Mouse (Mus musculus): ENCODE data around the gene Dhx16.
"Not testable (repeated sequence)": the region's sequence is repeated elsewhere in the genome, so short reads cannot be mapped to it uniquely, and the experiment has no call there.

Gene Dhx16

DNA sequence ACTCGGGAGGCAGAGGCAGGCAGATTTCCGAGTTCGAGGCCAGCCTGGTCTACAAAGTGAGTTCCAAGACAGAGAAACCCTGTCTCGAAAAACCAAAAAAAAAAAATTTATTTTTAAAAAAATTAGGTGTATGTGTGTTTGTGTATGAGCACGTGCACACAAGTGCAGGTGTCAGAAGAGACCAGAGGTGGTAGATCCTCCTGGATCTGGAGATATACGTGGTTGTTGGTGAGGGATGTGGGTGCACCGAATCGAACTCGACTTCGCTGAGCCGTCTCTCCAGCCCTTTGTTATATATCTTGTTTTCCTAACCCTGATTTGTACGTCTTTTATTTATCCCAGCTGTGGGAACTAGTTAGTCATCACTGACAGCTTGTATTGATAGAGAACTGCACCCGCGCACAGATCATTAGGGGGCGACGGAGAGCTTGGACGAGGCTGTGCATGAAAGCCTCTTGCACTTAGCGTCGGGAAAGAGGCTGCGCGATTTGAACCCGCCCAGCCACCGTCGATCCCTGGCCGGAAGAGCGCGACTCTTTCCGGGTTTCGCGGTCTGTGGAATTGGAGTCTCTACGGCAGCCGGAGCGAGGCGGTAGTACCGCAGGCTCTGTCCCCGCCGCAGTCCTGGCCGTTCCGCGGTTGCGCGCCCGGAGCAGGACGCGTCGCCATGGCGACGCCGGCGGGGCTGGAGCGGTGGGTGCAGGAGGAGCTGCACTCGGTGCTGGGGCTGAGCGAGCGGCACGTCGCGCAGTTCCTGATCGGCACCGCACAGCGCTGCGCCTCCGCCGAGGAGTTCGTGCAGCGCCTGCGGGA is at the start of gene Dhx16:
Gene Dhx16 (plus strand): TSS at position 575 of the 813 bp plus-strand sequence.
- peak; percentile 98 for DNase-seq (ENCODE audit: low spot score)

DNA sequence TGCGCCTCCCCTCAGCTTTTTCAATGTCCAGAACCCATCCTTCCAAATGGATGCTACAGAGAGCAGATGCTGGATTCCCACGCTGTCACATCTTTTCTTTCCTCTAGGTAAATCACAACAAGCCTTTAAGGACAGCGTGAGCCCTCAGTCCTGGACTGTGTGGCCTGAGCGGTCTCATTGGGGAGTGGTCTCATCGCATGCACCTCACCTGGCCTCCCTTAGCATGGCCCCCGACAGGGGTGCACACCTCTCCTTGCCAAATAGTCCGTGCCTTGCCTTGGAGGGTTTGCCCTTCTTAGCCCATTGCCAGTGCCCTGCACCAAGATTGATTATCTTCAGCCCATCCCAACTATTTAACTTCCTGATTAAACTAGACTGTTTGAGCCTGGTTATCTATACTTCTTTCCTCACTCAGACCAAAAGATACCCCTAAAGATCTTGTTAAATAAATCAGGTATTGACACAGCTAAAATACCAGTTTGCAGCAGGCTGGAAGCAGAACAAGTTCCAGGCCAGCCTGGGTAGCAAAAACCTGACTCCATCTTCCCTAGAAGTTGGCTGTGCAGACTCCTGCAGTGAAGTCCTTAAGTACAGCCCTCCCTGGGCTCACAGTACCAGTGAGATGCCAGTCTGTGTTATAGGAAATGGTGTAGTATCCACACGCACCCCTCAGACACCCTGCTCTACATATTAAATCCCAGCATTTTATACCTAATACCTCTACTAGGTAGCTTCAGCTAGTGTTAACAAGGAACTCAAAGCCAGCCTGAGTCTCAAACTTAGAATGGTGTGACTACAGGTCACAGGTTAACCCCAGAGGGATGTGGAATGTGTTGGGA is 47.0 kb upstream of the Dhx16 start:
- DNase-seq (ENCODE audit: low spot score) = no peak

DNA sequence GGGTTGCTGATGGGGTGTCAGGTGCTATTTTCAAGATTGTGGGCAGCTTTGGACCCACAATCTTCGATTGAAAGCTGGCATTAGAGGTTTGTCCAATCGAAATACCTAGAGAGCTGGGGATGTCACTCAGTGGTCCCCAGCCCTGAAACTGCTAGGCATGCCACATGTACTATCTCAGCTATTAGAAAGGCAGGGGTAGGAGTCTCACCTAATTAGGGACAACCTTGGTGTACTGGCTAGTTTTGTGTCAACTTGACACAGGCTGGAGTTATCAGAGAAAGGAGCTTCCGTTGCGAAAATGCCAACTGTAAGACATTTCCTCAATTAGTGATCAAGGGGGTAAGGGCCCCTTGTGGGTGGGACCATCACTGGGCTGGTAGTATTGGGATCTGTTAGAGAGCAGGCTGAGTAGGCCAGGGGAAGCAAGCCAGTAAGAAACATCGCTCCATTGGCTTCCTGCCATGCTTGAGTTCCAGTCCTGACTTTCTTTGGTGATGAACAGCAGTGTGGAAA is 46.3 kb upstream of the Dhx16 start:
- peak; percentile 50 for DNase-seq (ENCODE audit: low spot score)

DNA sequence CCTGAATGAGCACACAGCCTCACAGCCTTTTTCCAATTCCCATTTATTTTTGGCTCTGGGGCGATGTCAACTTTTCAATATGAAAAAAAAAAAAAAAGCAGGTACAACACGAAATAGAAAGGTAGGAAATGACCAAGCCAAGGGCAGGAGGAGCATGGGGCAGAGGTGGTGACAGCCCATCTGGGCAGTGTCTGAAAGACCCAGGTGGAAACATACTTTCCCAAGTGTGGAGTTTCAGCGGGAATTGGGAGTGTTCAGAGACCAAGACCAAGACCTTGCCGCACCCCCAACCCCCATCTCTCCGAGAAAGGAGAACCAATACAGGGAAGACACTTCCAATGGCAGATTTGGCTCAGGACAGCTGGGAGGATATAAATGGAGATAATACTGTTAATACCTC is 45.7 kb upstream of the Dhx16 start:
- no peak for DNase-seq (ENCODE audit: low spot score)

DNA sequence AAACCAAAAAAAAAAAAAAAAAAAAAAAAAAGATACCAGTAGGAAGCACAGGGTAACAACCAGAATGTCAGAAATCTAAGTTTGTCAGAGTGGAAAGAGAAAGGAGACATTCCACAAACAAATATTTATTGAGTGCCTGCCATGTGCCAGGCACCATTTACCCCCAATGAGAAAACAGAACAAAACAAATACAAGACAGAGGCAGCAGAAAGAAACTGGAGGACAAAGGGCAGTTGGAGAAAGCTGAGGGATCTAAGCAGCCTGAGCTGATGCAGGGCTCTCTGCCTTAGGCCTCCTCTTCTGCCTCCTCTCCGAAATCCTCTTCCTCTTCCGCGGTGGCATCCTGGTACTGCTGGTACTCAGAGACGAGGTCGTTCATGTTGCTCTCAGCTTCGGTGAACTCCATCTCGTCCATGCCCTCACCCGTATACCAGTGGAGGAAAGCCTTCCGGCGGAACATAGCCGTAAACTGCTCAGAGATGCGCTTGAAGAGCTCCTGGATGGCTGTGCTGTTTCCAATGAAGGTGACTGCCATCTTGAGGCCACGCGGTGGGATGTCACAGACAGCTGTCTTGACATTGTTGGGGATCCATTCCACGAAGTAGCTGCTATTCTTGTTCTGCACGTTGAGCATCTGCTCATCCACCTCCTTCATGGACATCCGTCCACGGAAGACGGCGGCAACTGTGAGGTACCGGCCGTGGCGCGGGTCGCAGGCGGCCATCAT is 44.8 kb upstream of the Dhx16 start:
- DNase-seq (ENCODE audit: low spot score) = peak; percentile 56

DNA sequence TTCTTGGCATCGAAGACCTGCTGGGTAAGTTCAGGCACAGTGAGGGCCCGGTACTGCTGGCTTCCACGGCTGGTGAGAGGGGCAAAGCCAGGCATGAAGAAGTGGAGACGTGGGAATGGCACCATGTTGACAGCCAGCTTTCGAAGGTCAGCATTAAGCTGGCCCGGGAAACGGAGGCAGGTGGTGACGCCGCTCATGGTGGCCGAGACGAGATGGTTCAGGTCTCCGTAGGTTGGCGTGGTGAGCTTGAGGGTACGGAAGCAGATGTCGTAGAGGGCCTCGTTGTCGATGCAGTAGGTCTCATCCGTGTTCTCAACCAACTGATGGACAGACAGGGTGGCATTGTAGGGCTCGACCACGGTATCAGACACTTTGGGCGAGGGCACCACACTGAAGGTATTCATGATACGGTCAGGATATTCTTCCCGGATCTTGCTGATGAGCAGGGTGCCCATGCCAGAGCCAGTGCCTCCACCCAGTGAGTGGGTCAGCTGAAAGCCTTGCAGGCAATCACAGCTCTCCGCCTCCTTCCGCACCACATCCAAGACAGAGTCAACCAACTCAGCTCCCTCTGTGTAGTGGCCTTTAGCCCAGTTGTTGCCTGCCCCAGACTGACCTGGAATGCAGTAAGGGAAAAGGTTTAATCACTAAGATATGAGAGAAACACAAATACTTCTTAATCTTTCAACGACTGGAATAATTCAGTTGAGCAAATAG is 44.0 kb upstream of the Dhx16 start:
- DNase-seq (ENCODE audit: low spot score) = no peak

DNA sequence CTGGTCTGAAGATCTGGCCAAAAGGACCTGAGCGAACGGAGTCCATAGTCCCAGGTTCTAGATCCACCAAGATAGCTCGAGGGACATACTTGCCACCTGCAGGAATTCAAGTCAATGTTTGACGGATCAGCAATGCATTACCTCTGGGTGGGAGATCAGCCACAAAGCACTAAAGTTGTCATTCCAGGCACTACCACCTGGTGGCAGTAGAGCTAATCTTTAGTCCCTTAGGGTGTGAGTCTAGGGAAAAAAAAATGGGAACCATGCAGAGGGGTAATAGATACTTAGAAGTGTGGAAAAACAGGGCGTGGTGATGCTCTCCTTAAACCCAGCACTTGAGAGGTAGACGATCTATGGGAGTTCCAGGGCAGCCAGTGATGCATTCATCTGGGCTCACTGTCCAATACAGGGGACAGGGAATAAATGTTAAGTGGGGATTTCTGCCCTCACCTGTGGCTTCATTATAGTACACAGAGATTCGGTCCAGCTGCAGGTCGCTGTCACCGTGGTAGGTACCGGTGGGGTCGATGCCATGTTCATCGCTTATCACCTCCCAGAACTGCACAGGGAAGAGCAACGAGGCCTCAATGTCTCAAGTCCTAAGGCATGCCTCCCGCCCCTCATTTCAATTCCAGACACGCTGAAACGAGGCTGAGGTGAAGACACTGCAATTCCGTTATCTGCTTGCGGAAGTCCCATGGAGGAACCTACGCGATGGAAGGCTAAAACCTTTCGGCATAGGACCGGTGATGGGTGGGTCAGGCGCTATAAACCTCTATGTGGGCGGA is 43.2 kb upstream of the Dhx16 start:
- DNase-seq (ENCODE audit: low spot score) = peak; percentile 98

DNA sequence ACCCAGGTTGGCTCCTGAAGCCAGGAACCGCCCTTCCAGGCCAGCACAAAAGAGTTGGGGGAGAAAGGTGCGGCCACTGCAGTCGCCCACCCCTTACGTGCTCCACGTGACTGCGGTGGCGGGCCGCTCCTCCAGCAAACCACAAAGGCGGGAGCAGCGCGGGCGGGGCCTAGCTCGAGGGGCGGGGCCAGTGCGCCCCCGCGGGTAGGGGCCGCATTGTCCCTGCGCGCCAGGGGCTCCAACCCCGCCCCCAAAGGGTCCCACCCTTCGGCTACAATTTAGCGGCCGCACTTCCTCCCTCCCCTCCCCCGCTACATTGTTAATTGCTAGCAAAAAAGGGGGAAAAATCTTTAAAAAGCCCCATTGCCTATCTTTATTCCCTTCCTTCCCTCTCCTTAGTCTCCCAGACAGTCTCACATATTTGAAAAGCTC is 42.6 kb upstream of the Dhx16 start:
- peak; percentile 82 for DNase-seq (ENCODE audit: low spot score)

DNA sequence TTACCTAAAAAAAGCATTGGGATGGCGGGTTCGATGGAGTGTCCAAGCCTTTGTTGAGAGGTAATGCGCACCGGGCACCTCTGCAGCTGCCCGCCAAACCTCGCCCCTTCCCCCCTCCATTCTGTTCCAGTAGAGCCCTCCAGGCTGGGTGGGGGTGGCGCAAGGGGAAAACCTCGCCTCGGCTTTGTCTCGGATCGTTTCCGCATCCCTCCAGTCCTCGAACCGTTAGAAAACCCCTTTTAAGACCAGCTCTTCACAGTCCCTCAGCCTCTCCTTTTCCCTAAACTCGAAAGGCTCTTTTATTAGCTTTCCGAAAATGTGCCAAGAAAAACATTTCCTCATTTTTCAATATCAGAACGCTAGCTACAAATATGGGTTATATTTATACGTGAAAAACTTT is 42.1 kb upstream of the Dhx16 start:
- peak; percentile 63 for DNase-seq (ENCODE audit: low spot score)

DNA sequence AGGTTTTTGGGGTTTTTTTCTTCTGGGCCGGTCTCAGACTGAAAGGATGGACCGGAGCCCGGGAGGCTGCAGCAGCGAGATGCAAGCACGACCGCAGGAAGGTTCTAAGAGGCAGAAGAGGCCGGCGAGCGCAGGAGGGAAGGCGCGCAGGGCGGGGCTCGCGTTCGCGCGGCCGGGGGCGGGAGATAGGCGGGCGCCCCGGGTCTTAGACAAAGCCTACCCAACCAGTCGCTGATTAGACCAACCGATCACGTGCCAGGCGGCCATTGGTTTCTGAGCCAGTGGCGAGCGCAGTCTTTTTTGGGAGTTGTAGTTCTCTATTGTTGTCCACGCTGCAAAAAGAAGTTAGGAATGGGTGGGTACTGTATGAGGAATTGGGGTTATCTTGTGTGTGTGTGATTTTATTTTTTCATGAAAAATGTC is 41.5 kb upstream of the Dhx16 start, which contains the start of gene Tubb5:
Gene Tubb5 (minus strand): TSS at position 185 of the 423 bp plus-strand sequence.
- DNase-seq (ENCODE audit: low spot score) = peak; percentile 97

DNA sequence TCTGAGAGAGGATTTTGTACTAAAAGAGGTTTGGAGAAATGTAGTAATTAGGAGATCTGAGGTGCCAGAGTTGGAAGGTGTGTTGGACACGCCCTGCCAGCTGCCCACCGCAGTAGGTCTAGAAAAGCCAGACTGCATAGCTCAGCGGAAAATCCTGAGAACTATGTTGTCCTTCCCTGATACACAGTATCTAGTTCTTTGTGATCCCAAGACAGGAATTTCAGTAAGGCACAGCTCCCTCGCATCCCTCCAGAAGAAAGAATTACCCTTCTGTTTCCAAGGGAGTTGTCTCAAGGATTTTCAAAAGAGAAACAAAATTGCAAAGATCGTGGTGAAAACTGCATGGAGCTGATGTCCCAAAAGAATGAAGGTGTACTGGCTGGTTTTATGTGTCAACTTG is 41.0 kb upstream of the Dhx16 start:
- peak; percentile 37 for DNase-seq (ENCODE audit: low spot score)

DNA sequence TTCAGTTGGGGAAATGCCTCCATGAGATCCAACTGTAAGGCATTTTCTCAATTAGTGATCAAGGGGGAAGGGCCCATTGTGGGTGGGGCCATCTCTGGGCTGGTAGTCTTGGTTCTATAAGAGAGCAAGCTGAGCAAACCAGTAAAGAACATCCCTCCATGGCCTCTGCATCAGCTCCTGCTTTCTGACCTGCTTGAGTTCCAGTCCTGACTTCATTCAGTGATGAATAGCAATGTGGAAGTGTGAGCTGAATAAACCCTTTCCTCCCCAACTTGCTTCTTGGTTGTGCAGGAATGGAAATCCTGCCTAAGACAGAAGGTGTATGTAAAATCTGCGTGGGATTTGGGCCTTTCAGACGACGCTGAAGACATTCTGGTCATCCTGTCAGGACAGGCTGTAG is 40.6 kb upstream of the Dhx16 start:
- DNase-seq (ENCODE audit: low spot score) = not testable (repeated sequence)

DNA sequence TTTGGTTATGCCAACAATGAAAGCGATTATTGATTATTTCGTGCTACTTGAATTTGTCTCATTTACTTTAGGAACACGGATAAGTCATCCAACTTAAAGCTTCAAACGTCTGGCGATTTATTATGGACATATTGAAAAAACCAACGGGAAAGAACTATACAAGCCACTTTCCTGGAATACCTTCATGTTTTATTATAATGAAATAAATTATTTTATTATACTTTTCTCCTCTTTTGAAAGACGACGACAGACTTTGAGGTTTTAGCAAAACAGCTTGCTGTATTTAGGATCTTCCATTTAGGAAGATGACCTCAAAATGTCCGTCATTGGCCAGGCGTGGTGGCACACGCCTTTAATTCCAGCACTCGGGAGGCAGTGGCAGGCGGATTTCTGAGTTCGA is 39.1 kb upstream of the Dhx16 start:
- no peak for DNase-seq (ENCODE audit: low spot score)

DNA sequence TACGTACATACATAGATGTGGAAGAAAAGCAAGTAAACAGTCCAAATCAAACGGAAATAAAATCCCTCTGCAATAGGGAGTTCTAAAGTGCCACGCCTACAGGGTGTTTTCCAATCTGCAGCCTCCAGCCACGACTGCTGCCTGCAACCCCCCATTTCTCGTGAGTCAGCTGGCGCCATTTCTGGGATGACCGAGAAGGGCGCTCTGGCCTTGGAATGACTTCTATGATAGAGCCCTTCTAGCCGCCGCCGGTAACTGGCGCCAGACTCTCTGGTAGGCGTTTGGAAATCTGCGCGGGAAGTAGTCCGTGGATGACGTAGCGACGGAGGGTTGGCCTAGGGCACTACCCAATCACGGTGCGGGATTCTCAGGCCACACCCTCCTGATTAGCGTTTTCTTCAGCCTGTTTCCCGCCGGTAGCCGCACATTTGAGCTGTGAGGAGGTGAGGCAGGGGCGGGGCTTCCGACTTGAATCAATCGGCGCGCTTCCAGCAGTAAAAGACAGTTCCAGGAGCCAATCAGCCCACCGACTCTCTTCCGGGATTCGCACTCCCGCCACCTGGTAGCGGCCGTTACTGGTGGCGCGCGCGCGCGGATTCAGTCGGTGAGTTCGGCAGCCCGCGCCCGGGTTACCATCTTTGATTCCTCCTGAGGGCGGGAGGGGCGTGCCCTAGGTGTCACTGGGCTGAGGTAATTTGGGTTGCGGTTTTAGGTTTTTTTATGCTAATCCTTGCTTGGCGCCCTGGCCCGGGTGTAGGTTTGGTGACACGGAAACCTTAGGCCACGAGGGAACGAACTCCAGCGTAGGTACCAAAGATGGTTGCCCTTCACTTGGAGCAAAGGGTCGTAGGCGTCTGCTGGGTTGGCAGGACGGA is 38.3 kb upstream of the Dhx16 start, which contains the start of gene Mdc1:
Gene Mdc1 (plus strand): TSS at position 440 of the 875 bp plus-strand sequence.
- DNase-seq (ENCODE audit: low spot score) = peak; percentile 100

DNA sequence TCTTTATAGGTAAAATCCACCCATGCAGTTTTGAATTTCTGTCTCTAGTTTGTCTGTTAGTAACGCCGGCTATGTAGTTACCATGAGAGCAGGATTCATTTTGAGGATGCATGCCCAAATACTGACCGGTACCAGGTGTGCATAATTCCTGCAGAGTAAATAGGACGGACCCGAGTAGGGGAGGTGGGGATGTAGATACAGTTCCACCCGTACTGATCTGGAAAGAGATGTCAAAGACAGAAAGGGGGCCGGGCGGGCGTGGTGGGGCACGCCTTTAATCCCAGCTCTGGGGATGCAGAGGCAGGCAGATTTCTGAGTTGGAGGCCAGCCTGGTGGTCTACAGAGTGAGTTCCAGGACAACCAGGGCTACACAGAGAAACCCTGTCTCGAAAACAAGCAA is 37.6 kb upstream of the Dhx16 start:
- no peak for DNase-seq (ENCODE audit: low spot score)

DNA sequence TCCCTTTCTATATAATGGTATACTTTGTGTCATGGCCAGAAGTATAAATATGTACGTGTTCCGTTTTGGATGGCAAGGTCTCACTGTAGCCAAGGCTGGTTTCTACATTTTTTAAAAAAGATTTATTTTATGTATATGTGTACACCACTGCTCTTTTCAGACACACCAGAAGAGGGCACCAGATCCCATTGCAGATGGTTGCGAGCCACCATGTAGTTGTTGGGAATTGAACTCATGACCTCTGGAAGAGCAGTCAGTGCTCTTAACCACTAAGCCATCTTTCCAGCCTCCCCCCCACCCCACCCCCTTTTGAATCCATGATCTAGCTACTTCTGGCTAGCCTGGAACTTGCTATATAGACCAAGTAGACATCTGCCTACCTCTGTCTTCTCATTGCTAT is 36.1 kb upstream of the Dhx16 start:
- DNase-seq (ENCODE audit: low spot score) = no peak

DNA sequence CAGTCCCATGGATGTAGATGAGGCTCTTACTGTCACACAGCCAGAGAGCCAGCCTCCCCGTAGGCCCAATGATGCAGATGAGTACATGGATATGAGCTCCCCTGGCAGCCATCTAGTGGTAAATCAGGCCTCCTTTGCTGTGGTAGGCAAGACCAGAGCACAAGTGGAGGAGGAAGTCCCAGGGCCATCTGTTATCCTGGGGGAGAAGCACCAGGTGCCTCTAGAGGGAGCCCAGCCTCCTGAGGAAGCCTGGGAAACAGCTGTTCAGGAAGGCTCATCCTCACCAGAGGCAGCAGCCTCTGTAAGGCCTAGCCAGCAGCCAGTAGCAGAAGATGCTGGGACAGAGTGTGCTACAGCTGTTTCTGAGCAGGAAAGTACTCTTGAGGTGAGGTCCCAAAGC is 31.5 kb upstream of the Dhx16 start:
- DNase-seq (ENCODE audit: low spot score) = peak; percentile 92

DNA sequence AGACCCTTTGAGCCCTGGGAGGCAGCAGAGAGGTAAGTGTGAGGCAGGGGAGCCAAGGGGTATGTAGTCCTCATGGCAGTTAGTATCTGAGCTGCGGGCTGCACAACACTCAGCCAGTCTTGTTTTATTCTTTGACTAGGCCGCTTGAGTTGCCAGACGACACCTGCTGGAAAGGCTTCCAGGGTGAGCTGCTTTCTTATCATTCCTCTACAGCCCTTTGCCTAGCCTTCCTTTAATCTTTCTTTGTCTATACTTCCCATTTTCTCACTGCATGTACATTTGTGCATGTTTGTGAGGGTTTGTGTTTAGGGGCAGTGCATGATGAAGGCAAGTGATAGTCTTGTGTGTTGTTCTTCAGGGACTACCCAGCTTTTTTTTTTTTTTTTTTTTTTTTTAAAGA is 28.6 kb upstream of the Dhx16 start:
- no peak for DNase-seq (ENCODE audit: low spot score)

DNA sequence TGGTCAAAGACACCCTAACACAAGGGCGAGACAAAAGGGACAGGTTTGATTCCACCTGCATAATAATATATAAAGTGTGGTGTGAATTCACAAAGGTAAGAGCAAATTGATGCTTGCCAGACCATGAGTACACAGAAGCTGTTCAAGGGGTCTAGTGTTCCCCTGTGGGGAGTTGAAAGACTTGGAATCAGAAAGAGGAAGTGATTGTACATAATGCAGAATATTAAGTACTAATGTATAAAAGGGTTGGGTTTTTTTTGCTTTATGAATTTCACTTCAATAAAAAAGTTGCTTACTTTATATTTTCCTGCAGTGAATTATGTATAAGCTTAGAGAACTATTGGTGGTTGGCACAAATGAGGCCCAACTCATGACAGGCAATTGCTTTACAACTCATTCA is 20.2 kb upstream of the Dhx16 start:
- DNase-seq (ENCODE audit: low spot score) = no peak

DNA sequence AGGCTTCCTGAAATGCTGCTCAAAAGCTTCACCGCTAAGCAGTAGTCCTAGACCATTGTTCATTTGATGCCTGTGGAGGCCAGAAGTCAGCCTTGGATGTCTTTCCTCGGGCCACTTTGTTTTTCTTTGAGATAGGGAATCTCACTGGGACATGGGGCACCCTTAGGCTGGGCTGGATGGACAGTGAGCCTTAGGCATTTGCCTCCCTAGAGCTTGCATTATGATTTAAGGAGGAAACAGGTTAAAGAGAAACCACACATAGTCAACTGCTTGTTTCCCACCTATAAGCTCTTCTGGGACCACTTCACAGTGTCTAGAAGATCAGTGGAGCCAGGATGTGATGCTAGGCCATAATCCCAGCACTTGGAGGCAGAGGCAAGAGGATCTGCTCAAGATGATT is 19.8 kb upstream of the Dhx16 start:
- no peak for DNase-seq (ENCODE audit: low spot score)

All from MN1 (cell line).